Mouse (Mus musculus): Measurements from ENCODE around the gene Zmiz1. TPM values are rescaled to one million over a fixed set of nuclear protein-coding genes. Genes with fewer than 3 reads are reported as not detected.

Zmiz1 gene
- polyA plus RNA-seq, 1 experiment = 52.6 TPM

- H3K4me1 ChIP-seq (ENCODE audit: control insufficient read depth, insufficient read depth, low read length) = no peaks in the 10 kb centered on the region
- DNase-seq = no peak
- no peak for TF ChIP-seq CTCF (IDR thresholded peaks at IDR 0.05; ENCODE audit: insufficient read depth, low read length)
- WGBS = 91% methylated on average over 14 of the region's 14 CpGs
- no peak overlapping the region for H3K4me3 ChIP-seq (replicated peaks; ENCODE audit: extremely low read depth, low read depth, low read length)
Measured at GRCm38 (mm10) chr14:25654401-25655197, 195.6 kb downstream of the Zmiz1 start.

- Histone ChIP-seq H3K4me1 (ENCODE audit: control insufficient read depth, insufficient read depth, low read length) (no peaks in the 10 kb centered on the region), H3K4me3 (replicated peaks; ENCODE audit: extremely low read depth, low read depth, low read length) (no peak overlapping the region)
- DNase-seq = no peak
- TF ChIP-seq POLR2A (IDR thresholded peaks at IDR 0.05; ENCODE audit: borderline replicate concordance, extremely low read depth, low read depth, low read length) (no peak), CTCF (IDR thresholded peaks at IDR 0.05; ENCODE audit: insufficient read depth, low read length) (0 out of 2 replicates have a peak, but pooled peaks have one; percentile 5)
- 51% methylated on average over 11 of the region's 11 CpGs for WGBS
Measured at GRCm38 (mm10) chr14:25660661-25661060, 201.7 kb downstream of the Zmiz1 start.

- no peaks in the 10 kb centered on the region for H3K4me1 ChIP-seq (ENCODE audit: control insufficient read depth, insufficient read depth, low read length)
- no peak for DNase-seq
- WGBS = 77% methylated on average over 17 of the region's 17 CpGs
- no peak for TF ChIP-seq POLR2A (IDR thresholded peaks at IDR 0.05; ENCODE audit: borderline replicate concordance, extremely low read depth, low read depth, low read length)
- no peak for TF ChIP-seq CTCF (IDR thresholded peaks at IDR 0.05; ENCODE audit: insufficient read depth, low read length)
- no peak overlapping the region for H3K4me3 ChIP-seq (replicated peaks; ENCODE audit: extremely low read depth, low read depth, low read length)
Measured at GRCm38 (mm10) chr14:25661185-25661920, 202.4 kb downstream of the Zmiz1 start.

- 70% methylated on average over 7 of the region's 7 CpGs for WGBS
- Histone ChIP-seq H3K4me1 (ENCODE audit: control insufficient read depth, insufficient read depth, low read length) (no peaks in the 10 kb centered on the region), H3K4me3 (replicated peaks; ENCODE audit: extremely low read depth, low read depth, low read length) (no peak overlapping the region)
- no peak for DNase-seq
- TF ChIP-seq CTCF (IDR thresholded peaks at IDR 0.05; ENCODE audit: insufficient read depth, low read length) = no peak
- TF ChIP-seq POLR2A (IDR thresholded peaks at IDR 0.05; ENCODE audit: borderline replicate concordance, extremely low read depth, low read depth, low read length) = no peak
Measured at GRCm38 (mm10) chr14:25663649-25664309, 204.8 kb downstream of the Zmiz1 start.

GRCm38 (mm10) chr14:25664310-25664695, 205.3 kb downstream of the Zmiz1 start:
- no peak for DNase-seq
- no peaks in the 10 kb centered on the region for H3K4me1 ChIP-seq (ENCODE audit: control insufficient read depth, insufficient read depth, low read length)
- H3K4me3 ChIP-seq (replicated peaks; ENCODE audit: extremely low read depth, low read depth, low read length) = no peak overlapping the region
- WGBS = 76% methylated on average over 7 of the region's 7 CpGs
- TF ChIP-seq POLR2A (IDR thresholded peaks at IDR 0.05; ENCODE audit: borderline replicate concordance, extremely low read depth, low read depth, low read length) (no peak), CTCF (IDR thresholded peaks at IDR 0.05; ENCODE audit: insufficient read depth, low read length) (no peak)

GRCm38 (mm10) chr14:25665314-25665970, 206.5 kb downstream of the Zmiz1 start:
- Histone ChIP-seq H3K4me3 (replicated peaks; ENCODE audit: extremely low read depth, low read depth, low read length) (no peak overlapping the region), H3K4me1 (ENCODE audit: control insufficient read depth, insufficient read depth, low read length) (no peaks in the 10 kb centered on the region)
- TF ChIP-seq CTCF (IDR thresholded peaks at IDR 0.05; ENCODE audit: insufficient read depth, low read length) (no peak), POLR2A (IDR thresholded peaks at IDR 0.05; ENCODE audit: borderline replicate concordance, extremely low read depth, low read depth, low read length) (no peak)
- DNase-seq = no peak
- WGBS = 78% methylated on average over 19 of the region's 19 CpGs

- 86% methylated on average over 2 of the region's 2 CpGs for WGBS
- TF ChIP-seq POLR2A (IDR thresholded peaks at IDR 0.05; ENCODE audit: borderline replicate concordance, extremely low read depth, low read depth, low read length) (no peak), CTCF (IDR thresholded peaks at IDR 0.05; ENCODE audit: insufficient read depth, low read length) (peak; percentile 15; the same call in 1 of the 2 replicates)
- Histone ChIP-seq H3K4me3 (replicated peaks; ENCODE audit: extremely low read depth, low read depth, low read length) (no peak overlapping the region), H3K4me1 (ENCODE audit: control insufficient read depth, insufficient read depth, low read length) (no peaks in the 10 kb centered on the region)
- no peak for DNase-seq
Measured at GRCm38 (mm10) chr14:25666668-25667376, 207.8 kb downstream of the Zmiz1 start.

GRCm38 (mm10) chr14:25667587-25667986, 208.6 kb downstream of the Zmiz1 start:
- no peak overlapping the region for H3K4me3 ChIP-seq (replicated peaks; ENCODE audit: extremely low read depth, low read depth, low read length)
- H3K4me1 ChIP-seq (ENCODE audit: control insufficient read depth, insufficient read depth, low read length) = no peaks in the 10 kb centered on the region
- TF ChIP-seq CTCF (IDR thresholded peaks at IDR 0.05; ENCODE audit: insufficient read depth, low read length) = no peak
- no peak for TF ChIP-seq POLR2A (IDR thresholded peaks at IDR 0.05; ENCODE audit: borderline replicate concordance, extremely low read depth, low read depth, low read length)
- 50% methylated on average over 3 of the region's 3 CpGs for whole genome bisulfite sequencing
- no peak for DNase-seq
